Mouse (Mus musculus) E14TG2a.4 (cell line): Measurements from ENCODE around the gene Notch1.

Source experiments
- H3K27me3 ChIP-seq: 2 replicates; pipeline ENCODE4 v1.6.1; 2014; ENCODE audit warnings: low read length, control low read depth; ENCODE audit not compliant: insufficient read depth
- H3K36me3 ChIP-seq: 2 replicates; pipeline ENCODE4 v1.6.1; 2014; ENCODE audit warnings: low read length, control low read depth; ENCODE audit not compliant: insufficient read depth
- H3K4me1 ChIP-seq: replicated peaks from 2 replicates; pipeline ENCODE4 v1.6.1; 2014; ENCODE audit warnings: low read depth, low read length, control low read depth
- H3K4me3 ChIP-seq: replicated peaks from 2 replicates; pipeline ENCODE4 v1.5.1; 2014; ENCODE audit warnings: mild to moderate bottlenecking, low read length
- H3K9me3 ChIP-seq: 2 replicates; pipeline ENCODE4 v1.6.1; 2014; ENCODE audit warnings: low read length, control low read depth
- CTCF ChIP-seq: conservative IDR thresholded peaks from 2 replicates; pipeline ENCODE4 v1.5.1; 2014; ENCODE audit warnings: low read length
- NANOG ChIP-seq: IDR thresholded peaks from 2 replicates; pipeline ENCODE4 v1.6.1; 2014; ENCODE audit warnings: borderline replicate concordance, low read length, mixed read lengths
- POU5F1 ChIP-seq: IDR thresholded peaks from 2 replicates; pipeline ENCODE4 v1.6.1; 2014; ENCODE audit warnings: low read length, borderline replicate concordance

Notch1 gene

DNA sequence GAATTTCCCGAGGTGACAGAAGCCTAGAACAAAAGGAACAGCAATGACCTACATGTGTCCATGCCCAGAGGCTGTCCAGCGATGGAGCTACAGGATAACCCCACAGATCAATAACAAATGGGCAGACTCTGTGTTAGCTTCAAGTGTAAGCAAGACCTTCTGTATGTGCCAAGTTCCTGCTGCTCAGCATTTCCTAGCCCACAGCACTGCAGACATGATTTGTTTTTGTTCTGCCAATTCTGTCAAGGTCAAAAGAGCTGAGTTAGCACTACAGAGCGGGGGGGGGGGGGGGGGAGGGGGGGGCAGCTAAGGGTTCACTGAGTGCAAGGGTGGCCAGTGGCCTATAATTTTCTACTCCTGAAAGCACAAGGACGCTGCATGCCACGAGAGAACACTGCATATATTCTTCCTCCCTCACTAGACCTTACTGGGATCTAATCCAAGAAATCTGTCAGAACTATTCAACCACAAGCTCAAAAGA is 105.5 kb downstream of the Notch1 start:
- no peaks in the 10 kb centered on the region for H3K27me3 ChIP-seq
- H3K9me3 ChIP-seq = no peaks in the 10 kb centered on the region
- peaks cover 85% of the 10 kb centered on the region for H3K36me3 ChIP-seq
- H3K4me3 ChIP-seq = no peak overlapping the region
- peaks cover 23% of the 10 kb centered on the region for H3K4me1 ChIP-seq
- TF ChIP-seq CTCF = no peak
- TF ChIP-seq NANOG = no peak
- TF ChIP-seq POU5F1 = no peak

DNA sequence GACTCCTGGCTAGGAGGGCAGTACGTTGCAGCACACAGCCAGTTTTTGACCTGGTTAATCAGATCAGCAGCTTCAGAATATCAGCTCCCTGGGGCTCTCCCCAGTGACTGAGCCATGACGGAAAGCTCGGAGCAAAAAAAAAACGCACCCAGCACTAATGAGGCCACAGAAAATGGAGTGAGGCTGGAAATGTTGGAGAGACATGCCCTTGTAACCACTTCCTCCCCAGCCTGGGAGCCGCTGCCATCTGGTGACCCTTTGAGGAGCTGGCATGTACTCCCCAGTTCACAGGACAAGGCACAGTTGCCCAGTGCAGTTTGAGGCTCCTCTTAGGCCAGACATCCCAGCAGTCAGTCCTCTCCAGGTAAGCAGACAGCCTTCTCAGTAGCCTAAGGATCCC is 106.4 kb downstream of the Notch1 start:
- Histone ChIP-seq H3K9me3 (no peaks in the 10 kb centered on the region), H3K4me3 (no peak overlapping the region), H3K4me1 (peaks cover 23% of the 10 kb centered on the region), H3K27me3 (no peaks in the 10 kb centered on the region), H3K36me3 (peaks cover 80% of the 10 kb centered on the region)
- no peak for TF ChIP-seq POU5F1
- TF ChIP-seq CTCF = no peak
- TF ChIP-seq NANOG = no peak

DNA sequence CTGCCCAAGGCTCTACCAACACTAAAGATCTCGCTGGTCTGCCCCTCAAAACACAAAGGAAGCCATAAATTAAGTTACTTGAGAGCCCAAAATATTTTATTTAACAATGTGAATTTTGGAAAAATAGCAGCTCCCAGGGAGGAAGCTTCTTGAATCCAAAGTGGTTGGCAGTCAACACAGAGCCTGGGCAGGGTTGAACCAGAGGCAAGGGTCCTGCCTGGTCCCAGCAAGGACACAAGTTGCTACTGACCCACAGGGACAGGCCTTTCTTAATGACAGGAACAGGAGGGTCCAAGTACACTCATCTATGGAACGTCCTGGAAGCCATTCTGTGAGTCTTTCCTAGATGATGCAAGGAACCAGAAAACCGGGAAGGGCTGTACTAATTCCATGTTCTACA is 107.1 kb downstream of the Notch1 start:
- Histone ChIP-seq H3K4me1 (peaks cover 25% of the 10 kb centered on the region), H3K4me3 (no peak overlapping the region), H3K9me3 (no peaks in the 10 kb centered on the region), H3K27me3 (no peaks in the 10 kb centered on the region), H3K36me3 (peaks cover 73% of the 10 kb centered on the region)
- TF ChIP-seq NANOG (no peak), CTCF (no peak), POU5F1 (no peak)

DNA sequence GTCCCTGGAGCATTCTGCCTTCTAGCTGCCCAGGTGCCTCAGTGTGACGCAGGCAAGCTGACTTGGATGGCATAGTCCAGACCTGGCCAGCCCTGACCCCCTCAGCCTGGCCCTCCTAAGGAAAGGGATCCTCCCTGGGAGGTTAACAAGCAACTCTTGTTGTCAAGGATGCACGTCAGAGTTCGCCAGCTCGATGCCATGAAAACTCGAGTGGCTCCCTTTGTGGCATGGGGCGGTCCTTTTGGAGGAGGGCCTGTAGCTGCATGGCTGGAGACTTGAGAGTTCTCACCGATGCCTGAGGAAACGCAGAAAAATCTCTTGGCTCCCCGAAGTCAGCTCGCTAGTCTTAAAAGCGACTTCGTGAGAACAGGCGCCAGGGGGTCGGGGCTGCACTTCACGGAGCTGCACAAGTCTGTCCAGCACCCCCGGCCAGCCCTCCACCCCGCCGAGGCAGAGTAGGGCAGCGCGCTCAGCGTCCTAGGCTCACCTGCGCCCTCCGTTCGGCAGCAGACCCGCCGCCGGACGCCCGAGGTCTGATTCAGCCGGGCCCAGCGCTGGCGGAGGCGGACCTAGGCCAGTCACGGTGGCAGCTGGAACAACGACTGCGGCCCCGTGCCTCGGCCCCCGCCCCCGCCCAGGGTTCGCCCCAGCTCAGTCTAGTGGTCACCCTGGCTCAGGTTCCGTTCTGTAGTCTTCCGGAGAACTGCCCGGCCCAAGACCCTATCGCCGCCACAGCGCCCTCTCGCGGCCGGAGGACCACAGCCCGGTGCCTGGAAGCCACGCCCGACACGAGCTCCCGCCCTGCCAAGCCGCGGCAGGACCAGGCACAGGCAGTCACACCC is 107.7 kb downstream of the Notch1 start, which contains the start of gene Inpp5e:
Gene Inpp5e (minus strand): TSS at position 689 of the 842 bp plus-strand sequence.
- no peaks in the 10 kb centered on the region for H3K27me3 ChIP-seq
- peak within 1 kb of the TSS; percentile 93 for H3K4me3 ChIP-seq
- TF ChIP-seq CTCF = no peak
- TF ChIP-seq POU5F1 = no peak
- TF ChIP-seq NANOG = no peak

More for the DNA sequence above, 107.7 kb downstream of the Notch1 start, which contains the start of gene Inpp5e:
- H3K4me1 ChIP-seq = peaks cover 25% of the 10 kb centered on the region
- H3K9me3 ChIP-seq = no peaks in the 10 kb centered on the region
- H3K36me3 ChIP-seq = peaks cover 67% of the 10 kb centered on the region
